Mouse (Mus musculus) liver, postnatal 0 days (tissue): ENCODE results near the gene Fam69a.

Source experiments
- CTCF ChIP-seq: sonication (generic); IDR thresholded peaks from 2 replicates; pipeline ENCODE4 v1.5.1; 2016; ENCODE audit warnings: antibody characterized with exemption, low read depth
- EP300 ChIP-seq: IDR thresholded peaks from 2 replicates; pipeline ENCODE4 v1.6.1; 2016; ENCODE audit warnings: antibody characterized with exemption, low read depth, mild to moderate bottlenecking

- no peak for TF ChIP-seq CTCF
- no peak for TF ChIP-seq EP300
These were observed 77.2 kb downstream of the Fam69a start for GRCm38 (mm10) chr5:107909668-107910067.
